Mouse (Mus musculus): ENCODE data around the gene Stat1. TPM values are rescaled to one million over a fixed set of nuclear protein-coding genes. Genes with fewer than 3 reads are reported as not detected.

Stat1 gene
- total RNA-seq, 1 experiment, result 14.8 TPM

GRCm38 (mm10) chr1:52107206-52107605 lies 12.0 kb upstream of the Stat1 start:
- in situ Hi-C loops (cut with MboI; ENCODE audit: low sequenced_read_pairs in 2 of 2, unreplicated experiment in 2 of 2), result no loop called here
- Histone ChIP-seq H3K9ac (ENCODE audit: insufficient read depth, low read depth, low read length, poor library complexity, severe bottlenecking) (no peak overlapping the region), H3K36me3 (ENCODE audit: control insufficient read depth, insufficient read depth, low read length, poor library complexity, severe bottlenecking) (no peaks in the 10 kb centered on the region), H3K27ac (ENCODE audit: insufficient read depth, low read depth, low read length, poor library complexity, severe bottlenecking) (no peak overlapping the region), H3K4me3 (ENCODE audit: insufficient read depth in 1 of 2, low read depth in 1 of 2, low read length in 2 of 2, poor library complexity in 1 of 2, severe bottlenecking in 1 of 2) (no peak overlapping the region), H3K9me3 (ENCODE audit: control insufficient read depth, insufficient read depth, low read depth, low read length) (no peaks in the 10 kb centered on the region), H3K4me1 (ENCODE audit: control insufficient read depth in 2 of 2, insufficient read depth in 2 of 2, low read length in 2 of 2, poor library complexity in 1 of 2) (no peaks in the 10 kb centered on the region)
- DNase-seq (ENCODE audit: low read depth, low spot score), result no peak
- TF ChIP-seq MAFK (IDR thresholded peaks at IDR 0.05; ENCODE audit: insufficient read depth, low read depth, low read length) (no peak), HCFC1 (IDR thresholded peaks at IDR 0.05; ENCODE audit: borderline replicate concordance, insufficient read depth, low read length) (no peak), ZNF384 (IDR thresholded peaks at IDR 0.05; ENCODE audit: low read depth, low read length) (no peak), ZC3H11A (IDR thresholded peaks at IDR 0.05; ENCODE audit: borderline replicate concordance, low read depth, low read length) (no peak), CHD2 (IDR thresholded peaks at IDR 0.05; ENCODE audit: low read depth, low read length) (no peak)

GRCm38 (mm10) chr1:52111217-52111616 lies 8.0 kb upstream of the Stat1 start:
- H3K4me1 ChIP-seq (ENCODE audit: control insufficient read depth in 2 of 2, insufficient read depth in 2 of 2, low read length in 2 of 2, poor library complexity in 1 of 2), result no peaks in the 10 kb centered on the region; a peak in 1 of 4 replicates
- H3K4me3 ChIP-seq (ENCODE audit: insufficient read depth in 1 of 2, low read depth in 1 of 2, low read length in 2 of 2, poor library complexity in 1 of 2, severe bottlenecking in 1 of 2), result no peak overlapping the region
- no peak for DNase-seq (ENCODE audit: low read depth, low spot score)
- no peak for TF ChIP-seq MAFK (IDR thresholded peaks at IDR 0.05; ENCODE audit: insufficient read depth, low read depth, low read length)
- no peak for TF ChIP-seq CHD2 (IDR thresholded peaks at IDR 0.05; ENCODE audit: low read depth, low read length)
- no peak for TF ChIP-seq ZNF384 (IDR thresholded peaks at IDR 0.05; ENCODE audit: low read depth, low read length)
- no peak for TF ChIP-seq HCFC1 (IDR thresholded peaks at IDR 0.05; ENCODE audit: borderline replicate concordance, insufficient read depth, low read length)
- no peak for TF ChIP-seq ZC3H11A (IDR thresholded peaks at IDR 0.05; ENCODE audit: borderline replicate concordance, low read depth, low read length)
- no peak overlapping the region for H3K27ac ChIP-seq (ENCODE audit: insufficient read depth, low read depth, low read length, poor library complexity, severe bottlenecking)
- no peaks in the 10 kb centered on the region for H3K9me3 ChIP-seq (ENCODE audit: control insufficient read depth, insufficient read depth, low read depth, low read length)
- H3K9ac ChIP-seq (ENCODE audit: insufficient read depth, low read depth, low read length, poor library complexity, severe bottlenecking), result no peak overlapping the region
- in situ Hi-C loops (cut with MboI; ENCODE audit: low sequenced_read_pairs in 2 of 2, unreplicated experiment in 2 of 2), result no loop called here
- H3K36me3 ChIP-seq (ENCODE audit: control insufficient read depth, insufficient read depth, low read length, poor library complexity, severe bottlenecking), result no peaks in the 10 kb centered on the region

- no peaks in the 10 kb centered on the region for H3K36me3 ChIP-seq (ENCODE audit: control insufficient read depth, insufficient read depth, low read length, poor library complexity, severe bottlenecking)
- no peaks in the 10 kb centered on the region; a peak in 1 of 4 replicates for H3K4me1 ChIP-seq (ENCODE audit: control insufficient read depth in 2 of 2, insufficient read depth in 2 of 2, low read length in 2 of 2, poor library complexity in 1 of 2)
- in situ Hi-C loops (cut with MboI; ENCODE audit: low sequenced_read_pairs in 2 of 2, unreplicated experiment in 2 of 2), result no loop called here
- H3K9me3 ChIP-seq (ENCODE audit: control insufficient read depth, insufficient read depth, low read depth, low read length), result no peaks in the 10 kb centered on the region
- H3K4me3 ChIP-seq (ENCODE audit: insufficient read depth in 1 of 2, low read depth in 1 of 2, low read length in 2 of 2, poor library complexity in 1 of 2, severe bottlenecking in 1 of 2), result no peak overlapping the region
- TF ChIP-seq ZC3H11A (IDR thresholded peaks at IDR 0.05; ENCODE audit: borderline replicate concordance, low read depth, low read length) (no peak), HCFC1 (IDR thresholded peaks at IDR 0.05; ENCODE audit: borderline replicate concordance, insufficient read depth, low read length) (no peak), CHD2 (IDR thresholded peaks at IDR 0.05; ENCODE audit: low read depth, low read length) (no peak), ZNF384 (IDR thresholded peaks at IDR 0.05; ENCODE audit: low read depth, low read length) (no peak), MAFK (IDR thresholded peaks at IDR 0.05; ENCODE audit: insufficient read depth, low read depth, low read length) (no peak)
- H3K9ac ChIP-seq (ENCODE audit: insufficient read depth, low read depth, low read length, poor library complexity, severe bottlenecking), result no peak overlapping the region
- no peak for DNase-seq (ENCODE audit: low read depth, low spot score)
- H3K27ac ChIP-seq (ENCODE audit: insufficient read depth, low read depth, low read length, poor library complexity, severe bottlenecking), result no peak overlapping the region
Measured at GRCm38 (mm10) chr1:52112301-52112700, 6.9 kb upstream of the Stat1 start.

GRCm38 (mm10) chr1:52113067-52113665 lies 6.1 kb upstream of the Stat1 start:
- Histone ChIP-seq H3K9me3 (ENCODE audit: control insufficient read depth, insufficient read depth, low read depth, low read length) (no peaks in the 10 kb centered on the region), H3K27ac (ENCODE audit: insufficient read depth, low read depth, low read length, poor library complexity, severe bottlenecking) (no peak overlapping the region), H3K4me3 (ENCODE audit: insufficient read depth in 1 of 2, low read depth in 1 of 2, low read length in 2 of 2, poor library complexity in 1 of 2, severe bottlenecking in 1 of 2) (peak overlapping the region; percentile 56 to 61), H3K9ac (ENCODE audit: insufficient read depth, low read depth, low read length, poor library complexity, severe bottlenecking) (peak overlapping the region; percentile 72; the same call in 1 of the 2 replicates), H3K36me3 (ENCODE audit: control insufficient read depth, insufficient read depth, low read length, poor library complexity, severe bottlenecking) (no peaks in the 10 kb centered on the region), H3K4me1 (ENCODE audit: control insufficient read depth in 2 of 2, insufficient read depth in 2 of 2, low read length in 2 of 2, poor library complexity in 1 of 2) (no peaks in the 10 kb centered on the region; a peak in 1 of 4 replicates)
- in situ Hi-C loops (cut with MboI; ENCODE audit: low sequenced_read_pairs in 2 of 2, unreplicated experiment in 2 of 2), result no loop called here
- TF ChIP-seq ZNF384 (IDR thresholded peaks at IDR 0.05; ENCODE audit: low read depth, low read length), result no peak
- no peak for TF ChIP-seq MAFK (IDR thresholded peaks at IDR 0.05; ENCODE audit: insufficient read depth, low read depth, low read length)
- no peak for TF ChIP-seq HCFC1 (IDR thresholded peaks at IDR 0.05; ENCODE audit: borderline replicate concordance, insufficient read depth, low read length)
- no peak for TF ChIP-seq ZC3H11A (IDR thresholded peaks at IDR 0.05; ENCODE audit: borderline replicate concordance, low read depth, low read length)
- no peak for TF ChIP-seq CHD2 (IDR thresholded peaks at IDR 0.05; ENCODE audit: low read depth, low read length)
- no peak for DNase-seq (ENCODE audit: low read depth, low spot score)

Data from ES-E14 (cell line).